Mouse (Mus musculus): ENCODE results near the gene Cacna1e. TPM values are rescaled to one million over a fixed set of nuclear protein-coding genes. Genes with fewer than 3 reads are reported as not detected.

Cacna1e gene
- polyA plus RNA-seq (2012; ENCODE audit: low replicate concordance), result 1.2 and 3.2 TPM in 2 replicates

GRCm38 (mm10) chr1:154884275-154885206, at the start of gene Cacna1e:
Gene Cacna1e, minus strand, starts transcription at chr1:154884501.

Other genes starting within 250 kb of the Cacna1e start
- gene Ier5, start 215.1 kb upstream of the Cacna1e start, polyA plus RNA-seq (2012; ENCODE audit: low replicate concordance), result 30.2 and 70.8 TPM in 2 replicates

Data from leukemia stem cell, adult 10-12 weeks (primary cell).